Mouse (Mus musculus): Measurements from ENCODE around the gene Lsm7.

Gene Lsm7

GRCm38 (mm10) chr10:80817955-80818354 is 37.1 kb downstream of the Lsm7 start:
- ChIA-PET POLR2A (interaction anchor here in 3 of 4 experiments (0.6 to 4.3 kb wide), 17 partner anchors 9 to 561 kb away, joined by 3 to 24 read pairs (median 4); partner anchors contain the start of genes Amh (in 1 of the 3) and Tmprss9 (in 1 of the 3)), CTCF (interaction anchor here (0.6 to 3.2 kb wide), 20 partner anchors 9 to 177 kb away, joined by 3 to 19 read pairs (median 5); no protein-coding TSS in a partner anchor)

DNA sequence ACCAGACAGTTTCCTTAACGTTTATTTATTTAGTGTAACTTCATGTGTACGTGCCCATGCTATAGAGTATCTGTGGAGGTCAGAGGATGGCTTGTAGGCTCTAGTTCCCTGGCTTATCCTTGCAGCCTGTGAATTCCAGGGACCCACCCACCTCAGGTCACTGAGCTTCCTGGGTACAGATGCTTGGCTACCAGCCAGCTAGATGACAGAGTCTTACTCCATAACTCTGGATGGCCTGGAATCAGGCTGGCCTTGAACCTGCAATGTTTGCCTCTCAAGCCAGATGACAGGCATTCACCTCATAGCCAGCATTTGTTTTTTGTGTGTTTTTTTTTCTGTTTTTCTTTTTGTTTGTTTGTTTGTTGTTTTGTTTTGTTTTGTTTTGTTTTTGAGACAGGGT is 37.8 kb downstream of the Lsm7 start:
- ChIA-PET CTCF (interaction anchor here in 3 of 4 experiments (0.6 to 3.2 kb wide), 9 partner anchors 11 to 70 kb away, joined by 3 to 19 read pairs (median 4); no protein-coding TSS in a partner anchor), POLR2A (interaction anchor here in 2 of 4 experiments (0.6 to 4.3 kb wide), 10 partner anchors 8 to 300 kb away, joined by 3 to 24 read pairs (median 4); partner anchors contain the start of genes Amh (in 1 of the 2) and Lingo3 (in 1 of the 2))

- POLR2A ChIA-PET: interaction anchor here in 3 of 4 experiments (0.6 to 4.3 kb wide), 9 partner anchors 9 to 299 kb away, joined by 3 to 24 read pairs (median 4); partner anchors contain the start of gene Amh (in 1 of the 3)
These were observed 38.7 kb downstream of the Lsm7 start for GRCm38 (mm10) chr10:80816303-80816702.

GRCm38 (mm10) chr10:80814800-80815199 is 40.2 kb downstream of the Lsm7 start:
- POLR2A ChIA-PET: interaction anchor here in 3 of 4 experiments (0.6 to 1.6 kb wide), 8 partner anchors 9 to 347 kb away, joined by 3 to 5 read pairs (median 3); partner anchors contain the start of genes Amh (in 1 of the 3), Gadd45b (in 1 of the 3), Plekhj1 (in 1 of the 3) and Sf3a2 (in 1 of the 3)
- CTCF ChIA-PET: interaction anchor here in 2 of 4 experiments (0.8 to 1.7 kb wide), 6 partner anchors 9 to 67 kb away, joined by 3 to 8 read pairs (median 4); no protein-coding TSS in a partner anchor

More at GRCm38 (mm10) chr10:80816303-80816702, 38.7 kb downstream of the Lsm7 start:
- CTCF ChIA-PET: interaction anchor here in 3 of 4 experiments (0.9 to 3.1 kb wide), 4 partner anchors 42 to 69 kb away, joined by 3 to 17 read pairs (median 4); no protein-coding TSS in a partner anchor

GRCm38 (mm10) chr10:80813366-80813765 is 41.6 kb downstream of the Lsm7 start, which contains the start of gene Jsrp1:
Gene Jsrp1, minus strand, starts transcription at chr10:80813498.
- CTCF ChIA-PET: interaction anchor here in 2 of 4 experiments (1.3 to 1.7 kb wide), 3 partner anchors 8 to 68 kb away, joined by 3 to 8 read pairs (median 8); no protein-coding TSS in a partner anchor

DNA sequence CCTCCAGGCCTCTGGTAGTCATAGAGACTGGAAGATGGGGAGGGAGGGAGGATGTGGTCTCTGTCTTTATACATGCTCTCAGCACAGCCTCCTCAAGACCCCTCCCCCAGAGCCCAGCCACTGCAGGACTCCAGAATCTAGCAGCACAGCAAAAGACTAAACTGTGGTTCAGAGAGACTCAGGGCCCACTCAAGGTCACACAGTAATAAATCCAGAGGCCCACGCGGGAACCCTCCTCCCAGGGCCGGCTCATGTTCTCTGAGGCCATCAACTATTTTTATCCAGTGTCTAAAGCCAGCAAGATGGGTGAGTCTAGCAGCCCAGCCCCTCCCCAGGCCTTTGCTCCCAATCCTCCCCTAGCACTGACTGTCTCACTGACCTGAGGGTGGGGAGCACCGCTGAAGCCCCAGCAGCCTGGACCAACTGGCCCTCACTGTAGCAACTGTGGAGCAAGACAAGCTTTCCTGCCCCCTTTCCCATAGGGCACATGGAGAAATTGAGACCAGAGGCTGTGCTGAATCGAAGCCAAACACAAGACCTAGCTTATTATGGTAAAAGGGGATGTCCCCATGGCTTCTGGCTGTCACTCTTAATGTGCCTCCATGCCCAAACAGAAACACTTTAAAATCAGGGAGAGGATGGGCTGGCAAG is 42.5 kb downstream of the Lsm7 start:
- POLR2A ChIA-PET: interaction anchor here in 2 of 4 experiments (1.2 to 9.2 kb wide), 3 partner anchors 17 to 30 kb away, joined by 3 to 99 read pairs (median 4); no protein-coding TSS in a partner anchor
- CTCF ChIA-PET: interaction anchor here in 2 of 4 experiments (1.3 to 1.5 kb wide), 2 partner anchors 68 to 69 kb away, joined by 3 to 8 read pairs; no protein-coding TSS in a partner anchor

More at GRCm38 (mm10) chr10:80813366-80813765, 41.6 kb downstream of the Lsm7 start, which contains the start of gene Jsrp1:
- POLR2A ChIA-PET: interaction anchor here in 2 of 4 experiments (0.7 to 9.2 kb wide), 5 partner anchors 15 to 31 kb away, joined by 3 to 99 read pairs (median 3); partner anchors contain the start of genes Plekhj1 (in 1 of the 2) and Sf3a2 (in 1 of the 2)

- CTCF ChIA-PET: interaction anchor here (0.6 to 8.6 kb wide), 14 partner anchors 11 to 1793 kb away, joined by 3 to 142 read pairs (median 4); partner anchors contain the start of gene Gng7 (in 1 of the 4)
- POLR2A ChIA-PET: interaction anchor here (0.5 to 9.2 kb wide), 43 partner anchors 9 to 761 kb away, joined by 3 to 99 read pairs (median 5); partner anchors contain the start of genes Ap3d1 (in 1 of the 4), Csnk1g2 (in 1 of the 4), Gadd45b (in 1 of the 4) and Mknk2 (in 1 of the 4)
These were observed 44.9 kb downstream of the Lsm7 start for GRCm38 (mm10) chr10:80810084-80810483.

GRCm38 (mm10) chr10:80808985-80809632 is 45.9 kb downstream of the Lsm7 start:
- CTCF ChIA-PET: interaction anchor here in 3 of 4 experiments (0.6 to 8.6 kb wide), 13 partner anchors 9 to 1794 kb away, joined by 3 to 142 read pairs (median 4); partner anchors contain the start of genes Abhd17a (in 1 of the 3) and Tmprss9 (in 1 of the 3)
- POLR2A ChIA-PET: interaction anchor here (0.6 to 9.2 kb wide), 47 partner anchors 8 to 562 kb away, joined by 3 to 99 read pairs (median 5); partner anchors contain the start of genes Plekhj1 (in 2 of the 4), Ap3d1 (in 1 of the 4), Gadd45b (in 1 of the 4) and Mknk2 (in 1 of the 4)

DNA sequence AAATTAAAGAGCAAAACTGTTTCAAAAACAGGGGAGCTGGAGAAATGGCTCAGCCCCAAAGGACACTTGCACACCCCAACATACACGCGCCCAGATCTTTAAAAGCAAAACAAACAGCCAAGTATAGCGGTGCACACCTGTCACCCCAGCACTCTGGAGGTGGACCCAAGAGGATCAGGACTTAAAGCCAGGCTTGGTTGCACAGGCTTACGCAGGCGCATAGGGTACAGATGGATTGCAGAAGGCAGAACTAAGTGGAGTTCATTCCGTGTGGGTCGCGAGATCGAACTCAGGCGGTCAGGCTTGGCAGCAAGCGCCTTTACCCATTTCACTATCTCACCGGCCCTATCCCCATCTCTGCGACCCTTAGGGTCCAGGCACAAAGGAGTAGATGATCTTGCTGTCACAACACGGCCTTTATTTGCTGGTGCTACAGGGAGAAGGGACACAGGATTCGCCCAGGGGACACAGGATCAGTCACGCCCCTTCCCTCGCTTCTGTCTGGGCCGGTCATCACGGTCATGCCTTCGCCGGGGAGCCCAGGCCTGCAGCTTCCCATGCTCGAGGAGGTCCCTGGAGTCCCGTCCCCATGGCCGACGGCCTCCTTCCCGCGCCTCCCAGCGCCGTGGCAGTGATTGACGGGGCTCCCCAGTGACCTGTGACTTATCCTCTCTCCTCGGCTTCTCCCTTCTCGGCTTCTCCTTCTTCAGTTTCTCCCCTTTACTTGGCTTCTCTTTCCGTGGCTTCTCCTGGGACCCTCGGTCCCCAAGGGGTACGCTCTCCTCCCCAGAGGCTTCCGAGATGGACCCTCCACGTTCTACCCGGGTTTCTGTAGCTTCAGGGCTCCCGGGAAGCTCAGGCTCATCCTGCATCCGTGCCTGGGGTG is 46.7 kb downstream of the Lsm7 start:
- POLR2A ChIA-PET: interaction anchor here (0.6 to 9.2 kb wide), 42 partner anchors 8 to 516 kb away, joined by 3 to 99 read pairs (median 6); partner anchors contain the start of genes Plekhj1 (in 2 of the 4), Ap3d1 (in 1 of the 4), Csnk1g2 (in 1 of the 4) and Gadd45b (in 1 of the 4)
- CTCF ChIA-PET: interaction anchor here in 3 of 4 experiments (0.6 to 8.6 kb wide), 13 partner anchors 30 to 230 kb away, joined by 3 to 142 read pairs (median 3); partner anchors contain the start of gene Abhd17a (in 1 of the 3)

GRCm38 (mm10) chr10:80807057-80807627 is 47.9 kb downstream of the Lsm7 start:
- ChIA-PET POLR2A (interaction anchor here (0.6 to 9.2 kb wide), 57 partner anchors 9 to 639 kb away, joined by 3 to 99 read pairs (median 4); partner anchors contain the start of genes Sf3a2 (in 3 of the 4), Plekhj1 (in 2 of the 4), Ap3d1 (in 1 of the 4) and Csnk1g2 (in 1 of the 4)), CTCF (interaction anchor here in 3 of 4 experiments (0.6 to 8.6 kb wide), 35 partner anchors 11 to 696 kb away, joined by 3 to 142 read pairs (median 5); partner anchors contain the start of genes Lmnb2 (in 1 of the 3) and Timm13 (in 1 of the 3))

DNA sequence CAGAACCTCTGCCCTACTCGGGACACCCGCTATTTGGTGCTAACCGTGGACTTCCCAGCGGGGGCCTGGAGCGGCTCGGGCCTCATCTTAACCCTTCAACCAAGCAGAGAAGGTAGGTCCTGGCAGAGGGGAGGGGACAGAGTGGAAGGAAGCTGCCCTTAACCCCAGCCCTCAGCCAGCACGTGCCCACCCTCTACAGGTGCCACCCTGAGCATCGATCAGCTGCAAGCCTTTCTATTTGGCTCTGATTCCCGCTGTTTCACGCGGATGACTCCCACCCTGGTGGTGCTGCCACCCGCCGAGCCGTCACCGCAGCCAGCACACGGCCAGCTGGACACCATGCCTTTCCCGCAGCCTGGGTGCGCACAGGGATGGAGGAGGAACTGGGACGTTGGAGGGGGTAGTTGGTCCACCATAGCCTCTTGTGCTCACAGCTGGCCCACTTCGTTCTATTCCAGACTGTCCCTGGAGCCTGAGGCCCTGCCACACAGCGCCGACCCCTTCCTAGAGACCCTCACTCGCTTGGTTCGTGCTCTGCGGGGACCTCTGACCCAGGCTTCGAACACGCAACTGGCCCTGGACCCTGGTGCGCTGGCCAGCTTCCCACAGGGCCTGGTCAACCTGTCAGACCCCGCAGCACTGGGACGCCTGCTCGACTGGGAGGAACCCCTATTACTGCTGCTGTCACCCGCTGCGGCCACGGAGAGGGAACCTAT is 48.5 kb downstream of the Lsm7 start:
- POLR2A ChIA-PET: interaction anchor here in 3 of 4 experiments (0.6 to 9.2 kb wide), 80 partner anchors 8 to 638 kb away, joined by 3 to 99 read pairs (median 4); partner anchors contain the start of genes Sf3a2 (in 3 of the 3), Timm13 (in 3 of the 3), Ap3d1 (in 2 of the 3) and Csnk1g2 (in 2 of the 3)
- CTCF ChIA-PET: interaction anchor here (0.8 to 8.6 kb wide), 61 partner anchors 8 to 696 kb away, joined by 3 to 142 read pairs (median 5); partner anchors contain the start of genes Lmnb2 (in 1 of the 4), Slc39a3 (in 1 of the 4) and Timm13 (in 1 of the 4)

DNA sequence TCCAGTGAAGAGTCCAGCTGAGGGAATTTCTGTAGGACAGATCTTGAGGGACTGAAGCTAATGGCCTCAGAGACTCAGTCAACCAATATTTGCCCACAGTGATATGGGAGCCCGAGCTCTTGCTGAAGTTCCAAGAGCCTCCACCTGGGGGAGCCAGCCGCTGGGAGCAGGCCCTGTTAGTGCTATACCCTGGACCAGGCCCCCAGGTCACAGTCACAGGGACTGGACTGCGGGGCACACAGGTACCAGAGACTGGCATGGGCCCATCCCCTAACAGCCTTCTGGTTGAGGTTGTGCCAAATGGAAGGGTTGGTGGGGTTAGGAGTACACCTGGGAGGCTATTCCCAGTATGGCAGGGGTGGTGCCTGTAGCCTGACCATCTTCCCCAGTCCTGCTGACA is 49.1 kb downstream of the Lsm7 start:
- POLR2A ChIA-PET: interaction anchor here in 3 of 4 experiments (0.6 to 9.2 kb wide), 66 partner anchors 8 to 514 kb away, joined by 3 to 99 read pairs (median 4); partner anchors contain the start of genes Timm13 (in 3 of the 3), Ap3d1 (in 2 of the 3), Csnk1g2 (in 2 of the 3) and Gadd45b (in 2 of the 3)
- CTCF ChIA-PET: interaction anchor here (0.5 to 8.6 kb wide), 95 partner anchors 8 to 1025 kb away, joined by 3 to 142 read pairs (median 4); partner anchors contain the start of genes Ap3d1 (in 1 of the 4), Dot1l (in 1 of the 4), Gadd45b (in 1 of the 4) and Gng7 (in 1 of the 4)

GRCm38 (mm10) chr10:80805322-80805721 is 49.7 kb downstream of the Lsm7 start:
- ChIA-PET CTCF (interaction anchor here (0.5 to 8.6 kb wide), 92 partner anchors 9 to 1025 kb away, joined by 3 to 142 read pairs (median 4); partner anchors contain the start of genes Ap3d1 (in 1 of the 4), Dot1l (in 1 of the 4), Gadd45b (in 1 of the 4) and Gng7 (in 1 of the 4)), POLR2A (interaction anchor here in 3 of 4 experiments (0.6 to 9.2 kb wide), 64 partner anchors 8 to 513 kb away, joined by 3 to 99 read pairs (median 4); partner anchors contain the start of genes Timm13 (in 3 of the 3), Ap3d1 (in 2 of the 3), Csnk1g2 (in 2 of the 3) and Gadd45b (in 2 of the 3))

DNA sequence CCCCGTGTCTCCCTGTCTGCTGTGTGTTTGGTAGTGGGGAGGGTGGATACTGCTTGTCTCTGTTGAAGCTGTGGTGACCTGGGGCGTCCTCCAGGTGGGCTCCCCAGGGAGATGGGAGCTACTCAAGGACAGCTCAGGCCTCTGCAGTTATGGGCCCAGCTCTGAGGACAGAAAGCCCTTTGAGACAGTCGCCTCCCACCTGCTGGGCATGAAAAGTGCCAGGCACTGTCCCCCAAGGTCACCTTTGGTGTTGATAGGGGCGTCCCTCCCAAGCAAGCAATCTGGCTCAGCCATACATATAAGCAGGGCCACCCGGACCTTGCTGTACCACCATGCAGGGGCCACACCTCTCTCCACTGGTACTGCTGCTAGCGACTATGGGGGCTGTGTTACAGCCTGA is 50.1 kb downstream of the Lsm7 start, which contains the start of gene Amh:
TSS of gene Amh (plus strand) at position 328 of the 400 bp plus-strand sequence.
- ChIA-PET POLR2A (interaction anchor here in 3 of 4 experiments (0.5 to 9.2 kb wide), 30 partner anchors 8 to 308 kb away, joined by 3 to 99 read pairs (median 5); partner anchors contain the start of genes Ap3d1 (in 2 of the 3), Gadd45b (in 2 of the 3), Csnk1g2 (in 1 of the 3) and Mknk2 (in 1 of the 3)), CTCF (interaction anchor here (0.7 to 8.6 kb wide), 21 partner anchors 13 to 442 kb away, joined by 3 to 142 read pairs (median 6); no protein-coding TSS in a partner anchor)
